Mouse (Mus musculus): Measurements from ENCODE around the gene Trim14.

GRCm38 (mm10) chr4:46564247-46564646 is 28.3 kb upstream of the Trim14 start:
- no peak for TF ChIP-seq CTCF (IDR thresholded peaks at IDR 0.05; ENCODE audit: low read depth, low read length)
- TF ChIP-seq TAL1 (conservative IDR thresholded peaks at IDR 0.05; ENCODE audit: low read depth, low read length) = no peak
- TF ChIP-seq GATA1 (IDR thresholded peaks at IDR 0.05; ENCODE audit: borderline replicate concordance, low read length) = no peak
- TF ChIP-seq POLR2AphosphoS5 (IDR thresholded peaks at IDR 0.05; ENCODE audit: insufficient replicate concordance, low read depth, low read length) = no peak
